ENCODE assay signal across 35 mouse cellular contexts in genomic region chr14:61192326-61192725, GRCm38 (mm10).
"Had no signal": no experiment of that assay in that cellular context is flagged by ENCODE, and none has a peak within 500 bp of the region (broad histone marks: within the 10 kb centered on the region; RNA-seq: fewer than 3 reads in every experiment).

No protein-coding gene starts in this region.

- DNase-seq: heart, postnatal 10 days; heart, postnatal 14 days; heart, postnatal 36 days; heart, postnatal 4 days; kidney, adult 11 months; kidney, adult 18-20 months; kidney, adult 2 months; kidney, adult 8-10 months; kidney, adult 9 months; kidney, postnatal 14 days; kidney, postnatal 25 days; kidney, postnatal 36 days; kidney, postnatal 4 days; layer of hippocampus, adult 9-11 months; layer of hippocampus, postnatal 36 days had no signal

- H3K4me2 ChIP-seq: heart, embryonic 11.5 days; heart, embryonic 12.5 days; heart, embryonic 13.5 days; heart, embryonic 15.5 days; hindbrain, embryonic 12.5 days; hindbrain, embryonic 13.5 days; hindbrain, embryonic 14.5 days; hindbrain, embryonic 15.5 days; intestine, embryonic 15.5 days; kidney, embryonic 15.5 days had no signal

- ATAC-seq: hindbrain, embryonic 16.5 days; hindbrain, postnatal 0 days; inflammation-experienced regulatory T-cells, adult 6 months; intestine, embryonic 15.5 days; intestine, embryonic 16.5 days; intestine, postnatal 0 days had no signal

- H3K27ac ChIP-seq: heart, embryonic 10.5 days; heart, embryonic 13.5 days; heart, embryonic 15.5 days; hindbrain, embryonic 10.5 days; hindbrain, embryonic 12.5 days; hindbrain, embryonic 13.5 days; hindbrain, embryonic 14.5 days; hindbrain, embryonic 15.5 days; hindbrain, postnatal 0 days; intestine, embryonic 15.5 days; kidney, embryonic 15.5 days; kidney, postnatal 0 days; layer of hippocampus, adult 2 months; left cerebral cortex, adult 2 months had no signal

- H3K9ac ChIP-seq: heart, embryonic 12.5 days; heart, embryonic 13.5 days; heart, embryonic 15.5 days; hindbrain, embryonic 12.5 days; hindbrain, embryonic 13.5 days; hindbrain, embryonic 14.5 days; hindbrain, embryonic 15.5 days; intestine, embryonic 15.5 days; kidney, embryonic 15.5 days had no signal

- H3K4me1 ChIP-seq: heart, embryonic 10.5 days; heart, embryonic 12.5 days; heart, embryonic 13.5 days; heart, embryonic 15.5 days; hindbrain, embryonic 10.5 days; hindbrain, embryonic 12.5 days; hindbrain, embryonic 13.5 days; hindbrain, embryonic 15.5 days; intestine, embryonic 15.5 days; kidney, embryonic 15.5 days had no signal

- H3K9me3 ChIP-seq: heart, embryonic 10.5 days; heart, embryonic 12.5 days; heart, embryonic 13.5 days; heart, embryonic 15.5 days; hindbrain, embryonic 10.5 days; hindbrain, embryonic 12.5 days; hindbrain, embryonic 13.5 days; hindbrain, embryonic 15.5 days; intestine, embryonic 15.5 days; kidney, embryonic 15.5 days had no signal

- H3K4me3 ChIP-seq: heart, embryonic 10.5 days; heart, embryonic 12.5 days; heart, embryonic 13.5 days; heart, embryonic 15.5 days; hindbrain, embryonic 10.5 days; hindbrain, embryonic 12.5 days; hindbrain, embryonic 13.5 days; hindbrain, embryonic 15.5 days; intestine, embryonic 15.5 days; kidney, embryonic 15.5 days; layer of hippocampus, adult 2 months; left cerebral cortex, adult 2 months had no signal

- H3K27me3 ChIP-seq: heart, embryonic 12.5 days; heart, embryonic 13.5 days; heart, embryonic 15.5 days; hindbrain, embryonic 12.5 days; hindbrain, embryonic 13.5 days; hindbrain, embryonic 15.5 days; intestine, embryonic 15.5 days; kidney, embryonic 15.5 days had no signal
